Comparison of ENCODE assay signal across 9 mouse cellular contexts in genomic region chr7:35169341-35169740, GRCm38 (mm10). TPM values are rescaled to one million over a fixed set of nuclear protein-coding genes. Genes with fewer than 3 reads are reported as not detected.
DNase-seq lines count a peak whose midpoint lies in the region; ATAC-seq and TF ChIP-seq lines count a peak whose summit lies in the region.
"Had no signal": no experiment of that assay in that cellular context is flagged by ENCODE, and none has a peak within 500 bp of the region (broad histone marks: within the 10 kb centered on the region; RNA-seq: fewer than 3 reads in every experiment).

No protein-coding gene starts in this region.

- no peaks in the 10 kb centered on the region for H3K36me3 ChIP-seq in ES-Bruce4 (ENCODE audit: control insufficient read depth, insufficient read depth, low read length, poor library complexity, severe bottlenecking)
- H3K36me3 ChIP-seq in forebrain, embryonic 10.5 days (replicated peaks) = no peaks in the 10 kb centered on the region
- H3K36me3 ChIP-seq in lung, embryonic 16.5 days (ENCODE audit: control insufficient read depth, insufficient read depth, low read length) = no peaks in the 10 kb centered on the region

- TF ChIP-seq CTCF in ES-Bruce4 (IDR thresholded peaks at IDR 0.05; ENCODE audit: low read depth, low read length) = peak; percentile 91
- TF ChIP-seq CTCF in brain, embryonic 14.5 days (IDR thresholded peaks at IDR 0.05; ENCODE audit: borderline replicate concordance, extremely low read depth, insufficient read depth, insufficient read length) = peak; percentile 91

- no peak overlapping the region for H3K4me3 ChIP-seq in ES-Bruce4 (ENCODE audit: low read depth, low read length)
- no peak overlapping the region for H3K4me3 ChIP-seq in forebrain, embryonic 10.5 days
- H3K4me3 ChIP-seq in lung, embryonic 16.5 days (ENCODE audit: low read length) = no peak overlapping the region

- H3K9me3 ChIP-seq in ES-Bruce4 (replicated peaks; ENCODE audit: control insufficient read depth, insufficient read depth, low read length, poor library complexity, severe bottlenecking) = no peaks in the 10 kb centered on the region
- no peaks in the 10 kb centered on the region for H3K9me3 ChIP-seq in forebrain, embryonic 10.5 days
- no peaks in the 10 kb centered on the region for H3K9me3 ChIP-seq in lung, embryonic 16.5 days (ENCODE audit: control insufficient read depth, low read length)

- 17% methylated on average over 6 of the region's 6 CpGs for WGBS in forebrain, embryonic 10.5 days
- WGBS in lung, embryonic 16.5 days = 15% methylated on average over 6 of the region's 6 CpGs

- TF ChIP-seq POLR2A in ES-Bruce4 (IDR thresholded peaks at IDR 0.05; ENCODE audit: insufficient read depth, low read length) = no peak
- TF ChIP-seq POLR2A in brain, embryonic 14.5 days (IDR thresholded peaks at IDR 0.05; ENCODE audit: borderline replicate concordance, extremely low read depth, insufficient read depth, insufficient read length, poor library complexity, severe bottlenecking) = no peak

- peak; percentile 73 for ATAC-seq in lung, embryonic 16.5 days (ENCODE audit: low read depth)

- TF ChIP-seq EP300 in ES-Bruce4 (IDR thresholded peaks at IDR 0.05; ENCODE audit: insufficient read depth, low read depth, low read length) = no peak

- H3K4me1 ChIP-seq in ES-Bruce4 (ENCODE audit: control insufficient read depth, insufficient read depth, low read length) = peaks cover 3% of the 10 kb centered on the region
- H3K4me1 ChIP-seq in forebrain, embryonic 10.5 days = peaks cover 13% of the 10 kb centered on the region
- H3K4me1 ChIP-seq in lung, embryonic 16.5 days (replicated peaks; ENCODE audit: control insufficient read depth, insufficient read depth, low read length) = peaks cover 2% of the 10 kb centered on the region; the same call in 1 of the 2 replicates

- intact Hi-C loops in heart, postnatal 36 days (cut with DNase I) = loop anchor here (1.0 kb wide), 3 partner anchors 49 to 493 kb away; no protein-coding TSS in a partner anchor

- H3K27me3 ChIP-seq in ES-Bruce4 (ENCODE audit: control insufficient read depth, insufficient read depth, low read length, poor library complexity, severe bottlenecking) = no peaks in the 10 kb centered on the region
- peaks cover 41% of the 10 kb centered on the region for H3K27me3 ChIP-seq in forebrain, embryonic 10.5 days (ENCODE audit: poor library complexity, severe bottlenecking)
- no peaks in the 10 kb centered on the region; the same call in 1 of the 2 replicates for H3K27me3 ChIP-seq in lung, embryonic 16.5 days (ENCODE audit: control insufficient read depth, insufficient read depth, low read depth, low read length)

- H3K9ac ChIP-seq in ES-Bruce4 (ENCODE audit: low read depth, poor library complexity, severe bottlenecking) = no peak overlapping the region
- H3K9ac ChIP-seq in lung, embryonic 16.5 days (ENCODE audit: low read length) = no peak overlapping the region

- peak; percentile 81 for DNase-seq in brain, embryonic 14.5 days (ENCODE audit: low read depth)
- peak; percentile 83 for DNase-seq in forebrain, embryonic 10.5 days (ENCODE audit: extremely low spot score, low spot score)
- peak; percentile 88 to 95 for DNase-seq in heart, postnatal 36 days
- peak; percentile 91 for DNase-seq in layer of hippocampus, adult 9-10 months (ENCODE audit: low spot score)
- DNase-seq in retina, adult 2 months (ENCODE audit: low read depth, low spot score) = peak; percentile 33
- DNase-seq in thymus, postnatal 25 days = peak; percentile 80

- H3K27ac ChIP-seq in ES-Bruce4 (ENCODE audit: insufficient read depth, low read length) = no peak overlapping the region
- H3K27ac ChIP-seq in forebrain, embryonic 10.5 days = no peak overlapping the region
- H3K27ac ChIP-seq in lung, embryonic 16.5 days (ENCODE audit: low read length) = no peak overlapping the region
- H3K27ac ChIP-seq: macrophage had no signal

- no peak overlapping the region for H3K4me2 ChIP-seq in lung, embryonic 16.5 days (ENCODE audit: low read depth, low read length)

RNA-seq across cellular contexts. Expression of gene Slc7a10, which starts 16.8 kb away (rescaled TPM):
- polyA plus RNA-seq in ES-Bruce4 (2011; ENCODE audit: insufficient read depth, insufficient read length, low read depth, missing spikeins) = not detected in 2 replicates
- polyA plus RNA-seq in brain, embryonic 14.5 days (2012; rRNA removed) = 8.5 and 10.1 TPM in 2 replicates
- 0.64 and 0.79 TPM in 2 replicates for polyA plus RNA-seq in forebrain, embryonic 10.5 days (2016; fragmentation: Nextera tagmentation; extraction: Ambion mirVana)
- 1 to 10 TPM in 1 of 2 experiments, under 1 TPM in 1; 0.19 to 1.0 TPM for total RNA-seq in heart, postnatal 36 days (2021)
- 5.3 and 6.2 TPM in 2 replicates for polyA plus RNA-seq in lung, embryonic 16.5 days (2015; fragmentation: Nextera tagmentation; extraction: Ambion mirVana)
- polyA plus RNA-seq: macrophage had no signal

RNA-seq across cellular contexts. Expression of gene Lrp3, which starts 46.0 kb away (rescaled TPM):
- 3.2 and 3.6 TPM in 2 replicates for polyA plus RNA-seq in ES-Bruce4 (2011; ENCODE audit: insufficient read depth, insufficient read length, low read depth, missing spikeins)
- 94.2 and 106 TPM in 2 replicates for polyA plus RNA-seq in brain, embryonic 14.5 days (2012; rRNA removed)
- 11.5 and 11.9 TPM in 2 replicates for polyA plus RNA-seq in forebrain, embryonic 10.5 days (2016; fragmentation: Nextera tagmentation; extraction: Ambion mirVana)
- 1 to 10 TPM; 8.2 to 9.5 TPM for total RNA-seq in heart, postnatal 36 days (2021)
- polyA plus RNA-seq in lung, embryonic 16.5 days (2015; fragmentation: Nextera tagmentation; extraction: Ambion mirVana) = 5.9 and 6.7 TPM in 2 replicates
- polyA plus RNA-seq: macrophage had no signal

RNA-seq across cellular contexts. Expression of gene Cebpa, which starts 50.2 kb away (rescaled TPM):
- 1.7 TPM in 2 replicates for polyA plus RNA-seq in ES-Bruce4 (2011; ENCODE audit: insufficient read depth, insufficient read length, low read depth, missing spikeins)
- 2.9 and 3.1 TPM in 2 replicates for polyA plus RNA-seq in brain, embryonic 14.5 days (2012; rRNA removed)
- polyA plus RNA-seq in forebrain, embryonic 10.5 days (2016; fragmentation: Nextera tagmentation; extraction: Ambion mirVana) = 0.23 and 0.40 TPM in 2 replicates
- total RNA-seq in heart, postnatal 36 days (2021) = 1 to 10 TPM; 4.5 to 9.4 TPM
- 7.5 and 9.4 TPM in 2 replicates for polyA plus RNA-seq in lung, embryonic 16.5 days (2015; fragmentation: Nextera tagmentation; extraction: Ambion mirVana)

Comparison
In these comparisons a context has a peak if more than half of its experiments do, and no peak if none do; other contexts are left out.
1. DNase-seq: peak in every context shown above with its lines; median percentile 92 in heart, postnatal 36 days; 91 in layer of hippocampus, adult 9-10 months; 83 in forebrain, embryonic 10.5 days; 81 in brain, embryonic 14.5 days; 80 in thymus, postnatal 25 days; 33 in retina, adult 2 months.